Mouse (Mus musculus) midbrain, postnatal 0 days (tissue): Measurements from ENCODE around the gene Rinl. TPM values are rescaled to one million over a fixed set of nuclear protein-coding genes. Genes with fewer than 3 reads are reported as not detected.

Experiments
- ATAC-seq: fragments of 200-750 bp; cut with Nextera tagmentation; 2 replicates; pipeline ENCODE4 v1.8.0; 2017; ENCODE audit warnings: moderate number of reproducible peaks, mild to moderate bottlenecking, moderate TSS enrichment, moderate library complexity; ENCODE audit not compliant: low FRiP score
- DNase-seq: peaks from one replicate; pipeline ENCODE4 v3.0.0-alpha.2; 2015; ENCODE audit warnings: low spot score
- H3K27ac ChIP-seq: fragments of 300-500 bp; sonication (generic); 2 replicates; pipeline ENCODE4 v1.5.1; 2014; ENCODE audit warnings: low read depth, mild to moderate bottlenecking, low read length, mixed read lengths
- H3K27me3 ChIP-seq: fragments of 300-500 bp; sonication (generic); 2 replicates; pipeline ENCODE4 v1.6.1; 2014; ENCODE audit warnings: low read length, control low read depth, mixed read lengths; ENCODE audit not compliant: insufficient read depth
- H3K36me3 ChIP-seq: fragments of 300-500 bp; sonication (generic); 2 replicates; pipeline ENCODE4 v1.6.1; 2014; ENCODE audit warnings: low read length, control low read depth, mixed read lengths; ENCODE audit not compliant: insufficient read depth
- H3K4me1 ChIP-seq: fragments of 300-500 bp; sonication (generic); 2 replicates; pipeline ENCODE4 v1.6.1; 2014; ENCODE audit warnings: mild to moderate bottlenecking, control low read depth, antibody characterized with exemption, low read length, mixed read lengths; ENCODE audit not compliant: insufficient read depth
- H3K4me2 ChIP-seq: fragments of 300-500 bp; sonication (generic); 2 replicates; pipeline ENCODE4 v1.6.1; 2014; ENCODE audit warnings: low read depth, mild to moderate bottlenecking, low read length, mixed read lengths; ENCODE audit not compliant: poor library complexity, severe bottlenecking
- H3K4me3 ChIP-seq: fragments of 300-500 bp; sonication (generic); 2 replicates; pipeline ENCODE4 v1.5.1; 2014; ENCODE audit warnings: low read depth, mild to moderate bottlenecking, low read length, moderate library complexity
- H3K9ac ChIP-seq: fragments of 300-500 bp; sonication (generic); replicated peaks from 2 replicates; pipeline ENCODE4 v1.6.1; 2014; ENCODE audit warnings: mild to moderate bottlenecking, low read length, moderate library complexity, mixed read lengths; ENCODE audit not compliant: poor library complexity, severe bottlenecking
- H3K9me3 ChIP-seq: fragments of 300-500 bp; sonication (generic); 2 replicates; pipeline ENCODE4 v1.6.1; 2016; ENCODE audit warnings: low read length, control low read depth
- CTCF ChIP-seq: IDR thresholded peaks from 2 replicates; pipeline ENCODE4 v1.5.1; 2016; ENCODE audit warnings: antibody characterized with exemption, mild to moderate bottlenecking
- WGBS: fragments of 180-500 bp; shearing (Covaris S2); extraction: QIAGEN DNeasy Blood & Tissue Kit; methylation state at CpG from one replicate; pipeline ENCODE4 v1.1.7; 2014; 5-methylcytosine and 5-hydroxymethylcytosine counted together
- polyA plus RNA-seq: library from polyadenylated mRNA; unstranded; fragments of >200 nt; fragmentation: Nextera tagmentation; extraction: Ambion mirVana; gene quantifications from 2 replicates; pipeline ENCODE4 v1.2.1, GENCODE M21; 2015
- total RNA-seq: library from RNA; depleted of rRNA; stranded (reverse); fragments of >200 nt; gene quantifications from 2 replicates; pipeline ENCODE4 v1.2.3, GENCODE M21; 2014

Gene Rinl
- total and polyA plus RNA-seq, 2 experiments from 2014 or later: 1.0 to 1.9 TPM

GRCm38 (mm10) chr7:28774164-28774563 is 14.6 kb upstream of the Rinl start:
- H3K4me1 ChIP-seq: no peaks in the 10 kb centered on the region

GRCm38 (mm10) chr7:28775129-28775528 is 13.6 kb upstream of the Rinl start:
- WGBS: 78% methylated on average over 7 of the region's 7 CpGs
- Histone ChIP-seq H3K4me1 (no peaks in the 10 kb centered on the region), H3K27me3 (no peaks in the 10 kb centered on the region), H3K9me3 (no peaks in the 10 kb centered on the region), H3K4me3 (no peak overlapping the region), H3K27ac (no peak overlapping the region), H3K9ac (no peak overlapping the region), H3K36me3 (peaks cover 9% of the 10 kb centered on the region), H3K4me2 (no peak overlapping the region)
- no peak for ATAC-seq
- peak; percentile 39 for DNase-seq
- no peak for TF ChIP-seq CTCF

More at GRCm38 (mm10) chr7:28774164-28774563, 14.6 kb upstream of the Rinl start:
- peaks cover 9% of the 10 kb centered on the region for H3K36me3 ChIP-seq
- no peak for TF ChIP-seq CTCF
- no peak overlapping the region for H3K4me2 ChIP-seq
- no peak overlapping the region for H3K27ac ChIP-seq
- ATAC-seq (peak; percentile 68), DNase-seq (peak; percentile 73)
- H3K9ac ChIP-seq: no peak overlapping the region
- H3K9me3 ChIP-seq: no peaks in the 10 kb centered on the region
- H3K27me3 ChIP-seq: no peaks in the 10 kb centered on the region
- 40% methylated on average over 12 of the region's 12 CpGs for WGBS
- no peak overlapping the region for H3K4me3 ChIP-seq

GRCm38 (mm10) chr7:28778825-28779224 is 9.9 kb upstream of the Rinl start:
- ATAC-seq: no peak
- WGBS: 87% methylated on average over 9 of the region's 9 CpGs
- Histone ChIP-seq H3K36me3 (peaks cover 13% of the 10 kb centered on the region), H3K9ac (no peak overlapping the region), H3K27me3 (no peaks in the 10 kb centered on the region), H3K27ac (no peak overlapping the region), H3K9me3 (no peaks in the 10 kb centered on the region), H3K4me2 (no peak overlapping the region), H3K4me1 (0 out of 2 replicates have a peak, but pooled peaks cover 3% of the 10 kb centered on the region), H3K4me3 (no peak overlapping the region)
- no peak for DNase-seq
- no peak for TF ChIP-seq CTCF

GRCm38 (mm10) chr7:28780067-28780658 is 8.6 kb upstream of the Rinl start:
- DNase-seq (peak; percentile 91), ATAC-seq (no peak)
- 46% methylated on average over 6 of the region's 6 CpGs for WGBS
- no peak overlapping the region for H3K4me2 ChIP-seq
- H3K27me3 ChIP-seq: no peaks in the 10 kb centered on the region
- no peak overlapping the region for H3K4me3 ChIP-seq
- 0 out of 2 replicates have a peak, but pooled peaks cover 3% of the 10 kb centered on the region for H3K4me1 ChIP-seq
- H3K36me3 ChIP-seq: peaks cover 25% of the 10 kb centered on the region
- TF ChIP-seq CTCF: peak; percentile 80
- no peak overlapping the region for H3K27ac ChIP-seq
- H3K9me3 ChIP-seq: no peaks in the 10 kb centered on the region
- H3K9ac ChIP-seq: no peak overlapping the region

- no peak overlapping the region for H3K27ac ChIP-seq
- H3K4me2 ChIP-seq: no peak overlapping the region
- DNase-seq: no peak
- no peaks in the 10 kb centered on the region for H3K27me3 ChIP-seq
- H3K4me3 ChIP-seq: no peak overlapping the region
- no peak for TF ChIP-seq CTCF
- H3K4me1 ChIP-seq: 0 out of 2 replicates have a peak, but pooled peaks cover 3% of the 10 kb centered on the region
- H3K9ac ChIP-seq: no peak overlapping the region
- no peak for ATAC-seq
- WGBS: 70% methylated on average over 7 of the region's 7 CpGs
- H3K36me3 ChIP-seq: peaks cover 32% of the 10 kb centered on the region
- no peaks in the 10 kb centered on the region for H3K9me3 ChIP-seq
Measured at GRCm38 (mm10) chr7:28780857-28781256, 7.9 kb upstream of the Rinl start.

- no peak overlapping the region for H3K4me3 ChIP-seq
- DNase-seq (no peak), ATAC-seq (no peak)
- peaks cover 36% of the 10 kb centered on the region for H3K36me3 ChIP-seq
- H3K9me3 ChIP-seq: no peaks in the 10 kb centered on the region
- 0 out of 2 replicates have a peak, but pooled peaks cover 3% of the 10 kb centered on the region for H3K4me1 ChIP-seq
- no peaks in the 10 kb centered on the region for H3K27me3 ChIP-seq
- WGBS: 86% methylated on average over 8 of the region's 8 CpGs
- H3K27ac ChIP-seq: no peak overlapping the region
- TF ChIP-seq CTCF: no peak
- no peak overlapping the region for H3K4me2 ChIP-seq
- no peak overlapping the region for H3K9ac ChIP-seq
Measured at GRCm38 (mm10) chr7:28781261-28781663, 7.5 kb upstream of the Rinl start.
